Mouse (Mus musculus): ENCODE data around the gene Nabp2. TPM values are rescaled to one million over a fixed set of nuclear protein-coding genes. Genes with fewer than 3 reads are reported as not detected.

The Nabp2 gene
- total RNA-seq, 2 experiments from 2014 or later: 58.0 to 59.9 TPM

DNA sequence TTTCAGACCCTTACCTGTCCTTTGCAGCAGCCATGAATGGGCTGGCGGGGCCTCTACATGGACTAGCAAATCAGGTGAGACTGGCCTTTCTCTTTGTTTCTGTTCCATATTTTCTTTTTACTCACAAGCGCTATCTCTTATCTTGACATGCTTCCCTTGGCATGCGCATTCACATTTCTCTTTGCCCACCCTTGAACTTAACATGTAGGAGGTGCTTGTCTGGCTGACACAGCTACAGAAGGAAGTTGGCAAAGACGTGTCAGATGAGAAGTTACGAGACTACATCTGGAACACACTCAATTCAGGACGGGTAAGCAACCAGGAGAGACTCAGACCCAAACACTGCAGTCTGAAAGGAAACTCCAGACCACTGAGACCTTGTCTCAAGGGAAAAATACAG is 52.1 kb downstream of the Nabp2 start:
- DNase-seq: peak; percentile 61

DNA sequence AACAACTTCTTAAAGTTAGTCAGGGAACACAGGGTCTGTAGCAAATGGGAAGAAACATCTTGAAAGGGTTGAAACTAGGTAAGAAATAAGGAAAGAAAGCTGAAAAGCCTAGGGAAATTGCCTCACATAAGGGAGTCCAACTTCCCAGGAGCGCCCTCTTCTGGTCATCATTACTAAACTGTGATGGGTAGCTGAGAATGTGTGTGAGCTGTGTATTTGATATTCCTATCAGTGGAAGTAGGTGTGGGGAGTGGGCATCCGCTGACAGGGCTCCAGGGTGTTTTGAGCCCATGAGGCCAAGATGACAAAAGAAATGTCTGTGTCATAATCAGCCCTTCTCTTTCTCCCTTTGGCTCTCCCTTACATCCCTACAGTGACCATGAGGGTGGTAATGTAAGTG is 52.5 kb downstream of the Nabp2 start:
- peak; percentile 76 for DNase-seq

Small RNAs within 50 kb of the gene (microRNA-seq; reads per million reads assigned to microRNA genes)
- gene Gm25361 (not detected), gene Gm26308 (not detected), gene Mir6914 (not detected), gene Mir6915 (1.4 reads per million), gene Mir8105 (3.2 reads per million)

Other genes with a start within 250 kb of the Nabp2 start
- gene Rbms2, start 231.2 kb downstream of the Nabp2 start, total RNA-seq (2021): 10 to 100 TPM; 65.3 to 74.8 TPM
- gene Gls2, start 217.0 kb downstream of the Nabp2 start, total RNA-seq (2021): 10 to 100 TPM; 12.8 to 22.3 TPM
- 10 to 100 TPM; 21.6 to 27.3 TPM for gene Spryd4, start 199.7 kb downstream of the Nabp2 start, total RNA-seq (2021)
- not detected for gene Mip, start 185.7 kb downstream of the Nabp2 start, total RNA-seq (2021)
- 10 to 100 TPM; 16.4 to 21.9 TPM for gene Timeless, start 179.4 kb downstream of the Nabp2 start, total RNA-seq (2021)
- 10 to 100 TPM in 1 of 2 experiments, 1 to 10 TPM in 1; 7.4 to 17.5 TPM for gene Apon, start 157.4 kb downstream of the Nabp2 start, total RNA-seq (2021)
- 100 to 1,000 TPM in 1 of 2 experiments, 10 to 100 TPM in 1; 78.0 to 183 TPM for gene Apof, start 142.8 kb downstream of the Nabp2 start, total RNA-seq (2021)
- 10 to 100 TPM; 17.4 to 27.5 TPM for gene Stat2, start 140.9 kb downstream of the Nabp2 start, total RNA-seq (2021)
- under 1 TPM in 1 of 2 experiments, not detected in 1; 0.27 TPM for gene Il23a, start 112.7 kb downstream of the Nabp2 start, total RNA-seq (2021)
- 10 to 100 TPM; 24.0 to 32.8 TPM for gene Pan2, start 108.2 kb downstream of the Nabp2 start, total RNA-seq (2021)
- gene Cnpy2, start 89.0 kb downstream of the Nabp2 start, total RNA-seq (2021): 100 to 1,000 TPM; 149 to 165 TPM
- 1,000 to 10,000 TPM; 1,048 to 1,207 TPM for gene Cs, start 73.8 kb downstream of the Nabp2 start, total RNA-seq (2021)
- gene Coq10a, start 42.5 kb downstream of the Nabp2 start, total RNA-seq (2021): 100 to 1,000 TPM in 1 of 2 experiments, 10 to 100 TPM in 1; 99.9 to 128 TPM
- 10 to 100 TPM; 53.3 to 57.8 TPM for gene Ankrd52, start 34.4 kb downstream of the Nabp2 start, total RNA-seq (2021)
- gene Slc39a5, start 10.3 kb downstream of the Nabp2 start, total RNA-seq (2021): 1 to 10 TPM; 2.3 to 5.9 TPM
- 10 to 100 TPM; 37.4 TPM for gene Rnf41, start 165 bp upstream of the Nabp2 start, total RNA-seq (2021)
- gene Smarcc2, start 47.8 kb upstream of the Nabp2 start, total RNA-seq (2021): 100 to 1,000 TPM in 1 of 2 experiments, 10 to 100 TPM in 1; 94.1 to 123 TPM
- gene Myl6, start 82.7 kb upstream of the Nabp2 start, total RNA-seq (2021): 100 to 1,000 TPM; 739 to 765 TPM
- gene Myl6b, start 87.2 kb upstream of the Nabp2 start, total RNA-seq (2021): 10 to 100 TPM; 10.9 to 17.3 TPM
- 10 to 100 TPM; 31.5 to 41.5 TPM for gene Esyt1, start 114.4 kb upstream of the Nabp2 start, total RNA-seq (2021)
- gene Zc3h10, start 136.3 kb upstream of the Nabp2 start, total RNA-seq (2021): 10 to 100 TPM; 10.5 to 14.7 TPM
- gene Rpl41, start 137.8 kb upstream of the Nabp2 start, total RNA-seq (2021): 1,000 to 10,000 TPM; 2,762 to 2,852 TPM
- 10 to 100 TPM; 85.1 to 90.9 TPM for gene Pa2g4, start 154.5 kb upstream of the Nabp2 start, total RNA-seq (2021)
- 10 to 100 TPM in 1 of 2 experiments, 1 to 10 TPM in 1; 10.0 to 11.1 TPM for gene Erbb3, start 178.2 kb upstream of the Nabp2 start, total RNA-seq (2021)
- gene Rps26, start 215.3 kb upstream of the Nabp2 start, total RNA-seq (2021): 100 to 1,000 TPM; 696 to 753 TPM
- 1 to 10 TPM in 1 of 2 experiments, under 1 TPM in 1; 0.87 to 2.2 TPM for gene Ikzf4, start 234.5 kb upstream of the Nabp2 start, total RNA-seq (2021)

All from adrenal gland, postnatal 10 days (tissue).